Mouse (Mus musculus) fibroblast of lung, adult 2 months (primary cell): ENCODE results near the gene Cldn22.

Experiments
- DNase-seq: peaks from one replicate; pipeline ENCODE4 v3.0.0-alpha.2; 2011; ENCODE audit warnings: low read depth

The Cldn22 gene

DNA sequence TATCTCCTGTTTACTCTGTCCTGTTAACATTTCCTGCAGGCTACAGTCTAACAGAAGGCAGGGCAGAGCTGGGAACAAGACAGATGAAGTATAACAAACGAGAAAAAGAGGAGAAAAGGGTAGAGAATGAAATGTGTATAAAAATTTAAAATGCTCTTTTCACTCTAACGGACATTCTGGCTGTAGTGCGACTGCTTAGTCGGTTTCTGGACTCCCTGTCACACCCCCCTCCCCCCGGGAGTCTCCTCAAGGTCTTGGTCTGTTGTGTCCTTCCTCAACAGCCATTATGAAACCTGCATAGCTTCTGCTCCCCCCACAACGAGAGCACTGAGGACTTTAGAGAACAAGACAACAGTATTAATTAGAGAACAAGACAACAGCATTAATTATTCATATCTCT is 8.3 kb downstream of the Cldn22 start:
- no peak for DNase-seq

DNA sequence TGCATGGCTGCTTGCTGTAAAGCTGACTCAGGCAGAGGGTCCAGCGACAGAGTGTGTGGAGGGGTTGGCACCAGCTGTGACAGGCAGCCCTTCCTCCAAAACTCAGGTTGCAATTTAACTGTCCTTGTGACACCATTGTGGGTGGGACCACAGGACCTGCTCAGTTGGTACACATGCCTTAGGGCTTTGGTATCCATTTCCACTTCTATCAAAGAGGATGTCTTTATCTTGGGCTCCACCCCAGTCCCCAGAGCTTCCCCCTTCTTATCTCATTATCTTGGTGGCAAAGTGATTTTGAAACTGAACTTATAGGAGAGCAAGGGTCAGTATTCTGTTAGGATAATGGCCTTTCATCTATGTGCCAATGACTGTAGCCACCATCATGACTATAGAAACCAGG is 9.7 kb downstream of the Cldn22 start:
- no peak for DNase-seq

DNA sequence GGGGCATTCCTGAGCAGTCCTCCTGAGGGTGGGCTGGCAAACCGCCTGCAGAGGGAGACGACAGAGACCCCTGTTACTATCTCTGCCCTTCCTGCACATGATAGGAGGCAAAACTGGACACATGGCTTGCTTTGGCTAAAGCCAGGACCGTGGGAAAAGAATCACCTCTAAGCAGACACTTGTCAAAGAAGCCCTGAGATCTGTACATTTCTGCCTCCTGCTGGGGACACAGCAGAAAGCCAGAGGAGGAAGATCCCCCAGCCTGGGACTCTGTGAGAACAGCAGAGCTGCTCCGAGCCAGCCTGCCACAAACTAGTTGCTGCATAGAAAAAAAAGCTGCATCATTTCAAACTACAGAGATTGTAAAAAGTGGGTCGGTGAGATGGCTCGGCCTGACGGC is 18.8 kb downstream of the Cldn22 start:
- no peak for DNase-seq

DNA sequence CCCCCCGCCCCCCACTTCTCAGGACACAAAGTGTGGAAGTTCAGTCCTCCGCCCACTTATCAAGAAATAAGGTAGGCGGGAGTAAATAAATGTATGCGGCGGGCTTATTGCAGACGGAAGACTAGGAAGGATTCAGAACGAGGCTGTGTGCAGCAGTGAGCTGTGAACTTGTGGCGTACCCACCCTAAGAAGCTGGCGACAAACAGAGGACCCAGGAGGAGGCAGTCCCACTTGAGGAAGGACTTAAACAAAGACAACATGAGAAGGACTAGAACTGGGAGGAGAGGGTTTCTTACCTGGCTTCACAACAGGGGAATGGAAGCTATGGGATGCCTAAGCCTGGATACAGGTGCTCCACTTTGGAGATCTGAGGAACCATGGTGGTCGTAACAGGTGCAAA is 19.4 kb downstream of the Cldn22 start:
- no peak for DNase-seq

DNA sequence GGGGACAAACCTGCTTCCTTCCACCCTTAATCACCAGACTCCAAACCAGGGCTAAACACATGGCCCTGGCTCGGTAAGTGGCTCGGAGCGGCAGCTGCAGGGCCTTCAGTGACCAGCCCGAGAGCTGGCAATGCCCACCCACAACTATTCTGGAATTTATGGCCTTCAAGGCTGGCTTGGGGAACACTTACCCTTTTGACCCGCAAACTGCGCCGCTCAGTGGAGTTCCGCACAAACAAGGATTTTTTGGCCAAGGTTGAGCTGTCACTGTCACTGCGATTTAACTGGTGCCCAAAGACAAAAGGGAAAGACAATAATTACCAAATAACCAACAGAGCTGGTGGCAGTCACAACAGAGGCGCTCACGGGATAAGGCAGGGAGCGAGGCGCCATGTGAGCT is 21.7 kb downstream of the Cldn22 start:
- no peak for DNase-seq

DNA sequence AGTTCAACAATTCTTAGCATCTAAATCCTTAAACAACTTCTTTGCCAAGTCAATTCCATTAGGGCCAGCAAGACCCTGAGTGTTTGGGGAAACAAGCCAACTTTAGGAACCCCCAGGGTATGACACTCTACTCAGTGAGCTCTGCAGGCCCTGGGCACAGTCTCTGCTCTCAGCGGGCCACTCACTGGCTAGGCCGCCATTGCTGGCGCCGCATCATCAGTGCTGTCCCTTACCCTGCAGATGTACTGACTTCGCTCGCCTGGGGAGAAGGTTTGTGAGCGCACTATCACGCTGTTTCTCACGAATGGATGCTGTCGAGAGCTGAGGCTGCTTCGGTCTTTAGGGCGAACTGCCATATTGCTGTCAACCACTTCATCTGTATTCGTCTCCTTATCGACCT is 22.9 kb downstream of the Cldn22 start:
- DNase-seq, result no peak

DNA sequence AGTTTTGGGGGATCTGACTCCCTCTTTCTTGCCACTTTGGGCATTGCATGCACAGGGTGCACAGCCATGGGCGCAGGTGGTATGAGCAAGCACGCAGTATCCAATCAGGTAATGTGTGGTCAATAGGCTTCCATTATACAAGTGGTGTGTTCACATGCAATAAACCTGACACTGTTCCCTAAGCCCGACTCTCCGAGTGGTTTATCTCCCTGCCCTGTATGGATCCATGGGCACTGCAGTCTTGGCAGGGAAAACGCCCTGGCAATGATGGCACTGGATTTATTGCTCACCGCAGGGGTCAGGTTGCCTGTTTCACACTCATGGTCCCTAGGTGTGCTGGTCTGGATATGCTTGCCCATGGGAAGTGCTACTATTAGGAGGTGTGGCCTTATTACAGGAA is 23.6 kb downstream of the Cldn22 start:
- no peak for DNase-seq

DNA sequence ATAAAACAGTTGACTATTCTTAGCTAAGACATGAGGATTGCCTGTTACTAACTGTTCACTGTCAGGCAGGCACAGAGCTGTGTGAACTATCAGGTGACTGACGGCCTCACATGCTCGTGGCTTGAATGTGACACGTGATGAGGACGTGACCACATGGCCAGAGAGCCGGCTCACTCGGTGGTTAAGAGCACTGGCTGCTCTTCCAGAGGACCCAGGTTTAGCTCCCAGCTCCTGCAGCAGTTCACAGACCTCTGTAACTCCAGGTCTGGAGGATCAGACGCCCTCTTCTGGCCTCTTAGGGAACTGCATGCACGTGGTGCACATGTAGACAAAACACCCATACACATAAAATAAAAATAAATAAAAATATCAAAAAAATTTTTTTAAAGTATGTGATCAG is 25.6 kb downstream of the Cldn22 start:
- no peak for DNase-seq

DNA sequence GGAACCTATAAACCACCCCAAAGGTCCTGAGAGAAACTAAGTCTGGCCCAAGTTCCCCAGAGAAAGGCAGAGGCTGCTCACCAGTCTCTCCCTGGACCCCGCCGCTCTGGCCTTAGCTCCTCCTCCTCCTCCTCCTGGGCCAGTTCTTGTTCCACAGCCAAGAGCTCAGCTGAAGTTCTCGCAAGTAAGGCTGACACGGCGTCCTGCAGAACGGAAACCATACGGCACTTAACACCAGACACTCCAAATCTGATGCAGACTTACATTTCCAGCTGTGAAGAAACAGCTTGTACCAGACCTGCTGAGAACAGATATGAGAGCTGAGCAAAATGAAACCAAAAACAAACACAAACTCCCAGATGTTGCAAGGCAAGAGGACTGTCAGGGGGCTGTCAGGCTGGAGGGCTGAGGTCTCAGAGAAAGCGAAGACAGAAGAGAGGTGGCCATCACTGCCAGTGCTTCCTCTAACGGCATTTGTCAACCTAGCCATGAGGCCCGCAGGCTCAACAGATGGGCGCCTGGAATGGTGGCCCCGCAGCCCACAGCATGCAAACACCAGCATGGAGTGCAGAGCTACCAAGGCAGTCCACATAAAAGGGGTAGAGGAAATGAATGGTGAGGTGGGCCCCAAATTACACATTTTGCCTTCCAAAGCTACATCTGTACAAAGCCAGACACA is 27.7 kb downstream of the Cldn22 start:
- DNase-seq, result peak; percentile 80

DNA sequence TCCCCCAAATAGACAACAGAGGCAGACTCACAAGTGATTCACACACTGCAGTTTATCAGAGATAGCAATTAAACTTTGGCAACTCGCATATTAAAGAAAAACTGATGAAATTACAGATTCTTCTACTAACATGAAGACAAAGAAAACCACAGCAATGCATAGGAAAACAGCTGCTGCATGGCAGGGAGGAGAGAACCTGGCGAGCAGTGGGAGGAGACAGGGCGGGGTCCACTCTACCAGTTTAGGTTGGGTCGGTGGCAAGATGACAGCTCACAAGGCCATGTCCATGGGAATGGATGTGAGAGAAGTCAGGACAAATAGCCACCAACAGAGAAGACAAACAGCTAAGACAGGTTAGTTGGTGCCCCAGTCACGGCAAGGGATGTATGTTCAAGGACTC is 28.5 kb downstream of the Cldn22 start:
- no peak for DNase-seq

DNA sequence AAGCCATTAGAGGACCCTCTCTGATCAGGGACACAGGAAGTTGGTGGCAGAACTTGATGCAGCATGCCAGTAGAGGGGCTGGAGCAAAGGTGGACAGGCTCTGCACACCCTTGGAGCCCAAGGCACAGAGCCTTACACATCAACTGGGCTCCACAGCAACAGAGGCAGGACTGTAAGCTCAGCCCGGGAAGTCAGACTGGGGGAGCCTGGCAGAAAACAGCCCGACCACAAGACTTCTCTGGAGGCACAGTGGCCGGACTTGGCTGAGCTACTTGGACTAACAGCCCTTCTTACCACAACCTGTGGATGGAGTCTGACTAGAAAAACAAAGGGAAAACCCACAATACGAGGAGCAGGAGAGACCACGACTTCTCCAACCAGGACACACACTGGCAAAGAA is 29.1 kb downstream of the Cldn22 start:
- peak; percentile 73 for DNase-seq

DNA sequence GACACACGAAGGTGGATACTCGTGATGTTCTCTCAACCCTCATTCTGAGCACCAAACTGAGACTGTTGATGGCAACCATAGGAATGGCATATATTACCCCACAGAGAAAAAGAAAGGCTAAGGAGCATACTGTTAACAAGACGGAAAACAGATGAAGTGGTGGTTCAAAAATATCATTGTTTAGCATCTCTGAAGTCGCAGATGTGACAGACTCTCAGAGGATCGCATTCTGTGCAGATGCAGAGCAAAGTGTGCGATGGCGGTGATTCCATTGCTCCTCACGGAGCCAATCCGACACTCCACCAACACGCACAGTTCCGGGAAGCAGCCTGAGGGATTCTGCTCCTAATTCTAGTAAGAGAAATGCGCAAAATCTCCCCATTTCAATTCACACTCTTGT is 35.0 kb downstream of the Cldn22 start:
- DNase-seq, result no peak

DNA sequence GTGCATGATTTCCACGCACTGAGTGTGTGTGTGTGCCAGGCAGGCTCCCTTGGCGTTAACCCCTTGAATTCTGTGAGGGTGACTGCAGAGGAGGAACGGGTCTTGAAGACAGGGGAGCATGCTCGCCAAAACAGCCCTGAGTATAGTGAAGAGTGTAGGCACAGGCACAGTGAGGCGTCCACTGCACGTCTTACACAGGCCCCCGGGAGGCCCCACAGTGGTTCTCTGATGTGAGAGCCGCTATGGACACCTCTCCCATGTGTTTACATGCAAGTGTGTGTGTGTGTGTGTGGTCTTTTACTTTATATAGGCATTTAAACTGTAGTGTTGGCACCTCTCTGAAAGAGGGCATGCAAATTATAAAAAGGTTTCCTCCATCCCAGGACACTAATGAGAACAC is 42.3 kb downstream of the Cldn22 start:
- no peak for DNase-seq

DNA sequence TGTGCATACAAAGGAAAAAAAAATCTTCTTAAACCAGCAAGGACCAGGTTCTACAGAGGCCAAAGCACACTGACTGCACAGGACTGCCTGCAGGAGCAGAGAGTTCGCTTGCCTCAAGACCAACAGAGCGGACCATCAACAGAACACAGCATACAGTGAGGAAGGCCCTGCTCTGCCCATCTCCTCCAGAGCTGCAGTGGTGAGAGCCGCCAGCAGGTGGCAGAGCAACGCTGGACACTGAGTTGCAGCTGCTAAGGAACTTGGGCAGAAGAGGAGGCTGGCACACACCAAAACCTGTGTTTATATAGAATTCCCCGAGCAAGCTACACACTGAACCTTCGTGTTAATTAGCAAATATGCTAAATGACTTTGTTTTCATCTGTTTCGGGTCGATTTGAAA is 42.8 kb downstream of the Cldn22 start:
- DNase-seq, result peak; percentile 43

DNA sequence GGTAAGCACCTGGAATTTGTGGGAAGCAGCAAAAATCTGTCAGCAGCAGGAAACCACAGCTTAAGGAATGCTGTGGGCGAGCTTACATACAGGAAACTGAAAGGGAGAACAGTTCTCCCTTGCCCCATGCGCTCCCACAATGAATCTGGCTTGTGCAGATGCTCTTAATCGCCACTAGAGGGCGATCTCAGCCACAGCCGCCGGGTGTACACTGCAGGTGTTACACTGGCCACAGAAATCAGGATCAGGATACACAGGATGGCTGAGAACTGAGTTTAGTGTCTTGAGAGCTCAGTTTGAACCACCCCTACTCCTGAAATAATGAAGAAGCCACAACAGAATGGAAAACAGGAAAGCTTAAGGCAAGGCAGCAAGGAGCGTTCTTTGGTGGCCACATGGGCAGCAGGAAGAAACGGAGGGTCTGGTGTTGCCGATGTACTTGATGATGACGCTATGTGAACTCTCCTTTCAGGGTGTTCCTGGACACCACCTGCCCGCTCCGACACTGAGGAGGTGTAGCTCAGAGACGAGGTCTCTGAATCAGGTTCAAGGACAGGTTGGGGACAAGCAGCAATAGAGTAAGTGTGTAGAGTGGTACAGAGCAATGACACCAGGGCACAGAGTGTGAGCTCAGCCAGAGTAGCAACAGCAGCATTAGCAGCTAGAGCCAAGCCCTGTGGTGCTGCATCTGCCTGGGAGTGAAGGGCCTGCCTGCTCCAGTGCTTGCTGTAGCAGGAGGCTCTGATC is 48.3 kb downstream of the Cldn22 start:
- peak; percentile 33 for DNase-seq

DNA sequence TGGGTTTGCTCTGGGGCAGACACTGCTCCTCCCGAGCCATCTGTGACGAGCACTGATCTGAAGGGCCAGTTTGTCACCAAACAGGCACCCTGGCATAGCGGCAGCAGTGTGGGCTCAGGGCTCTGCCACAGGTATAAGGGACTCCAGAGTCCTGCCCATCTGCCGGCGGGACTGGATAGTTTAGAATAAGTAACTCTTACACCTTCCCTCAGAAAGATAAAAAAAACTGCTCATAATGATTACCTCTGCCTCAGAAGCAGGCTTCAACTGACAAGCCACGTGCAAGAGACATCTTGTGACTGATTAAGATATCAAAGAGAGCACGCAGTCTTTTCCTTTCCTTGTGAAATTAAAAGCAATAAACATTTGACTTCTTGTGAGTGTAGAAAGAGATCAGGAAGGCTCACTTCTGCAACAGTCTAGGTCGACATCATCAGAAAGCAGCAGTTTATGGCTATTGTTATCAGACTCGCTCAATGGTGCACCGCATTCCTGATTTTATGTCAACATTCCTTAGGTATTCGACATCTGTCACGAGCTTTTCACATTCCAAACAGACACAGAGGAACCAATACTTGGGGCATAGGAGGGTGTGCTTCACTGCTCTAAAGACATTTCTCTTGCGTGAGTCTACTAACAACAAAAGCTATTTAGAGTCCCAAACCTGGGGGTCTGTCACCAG is 50.4 kb downstream of the Cldn22 start:
- no peak for DNase-seq
